Mouse (Mus musculus): ENCODE results near the gene Mex3a.

Gene Mex3a

GRCm38 (mm10) chr3:88528646-88529045 lies 3.5 kb upstream of the Mex3a start:
- WGBS = 89% methylated on average over 11 of the region's 11 CpGs

DNA sequence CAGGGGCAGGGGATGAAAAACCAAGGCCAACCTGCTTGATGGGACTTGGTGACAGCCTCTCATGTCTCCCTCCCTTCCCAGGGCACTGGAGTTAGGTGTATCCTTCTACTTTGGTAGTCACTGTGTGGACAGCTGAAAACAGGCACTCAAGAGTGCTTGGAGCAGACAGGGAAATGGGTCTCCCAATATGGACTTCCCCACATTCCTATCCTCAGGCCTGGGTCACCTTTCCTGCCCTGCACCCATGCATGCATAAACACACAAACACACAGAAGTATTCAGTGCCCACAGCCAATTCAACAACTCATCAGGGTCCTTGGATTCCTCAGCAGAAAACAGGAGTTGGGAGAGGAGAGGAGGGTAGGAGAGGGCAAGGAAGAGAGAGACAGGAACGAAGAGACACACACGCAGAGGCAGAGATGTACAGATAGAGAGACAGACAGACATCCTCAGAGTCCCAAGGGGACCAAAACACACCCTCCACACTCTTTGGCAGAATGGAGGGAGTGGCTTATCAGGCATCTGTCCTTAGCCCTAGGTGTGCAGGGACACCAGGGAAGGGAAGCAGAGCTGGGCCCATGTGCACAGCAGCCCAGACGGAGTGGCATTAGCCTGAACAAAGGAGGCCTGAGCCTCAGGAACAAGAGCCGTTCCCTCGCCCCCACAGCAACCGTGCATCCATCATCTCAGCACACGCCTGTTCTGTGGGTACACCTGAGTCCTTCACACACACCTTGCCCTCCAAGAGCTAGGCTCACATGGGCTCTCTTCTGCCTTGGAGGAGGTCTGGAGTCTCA lies 2.8 kb upstream of the Mex3a start:
- WGBS = 73% methylated on average over 7 of the region's 7 CpGs

DNA sequence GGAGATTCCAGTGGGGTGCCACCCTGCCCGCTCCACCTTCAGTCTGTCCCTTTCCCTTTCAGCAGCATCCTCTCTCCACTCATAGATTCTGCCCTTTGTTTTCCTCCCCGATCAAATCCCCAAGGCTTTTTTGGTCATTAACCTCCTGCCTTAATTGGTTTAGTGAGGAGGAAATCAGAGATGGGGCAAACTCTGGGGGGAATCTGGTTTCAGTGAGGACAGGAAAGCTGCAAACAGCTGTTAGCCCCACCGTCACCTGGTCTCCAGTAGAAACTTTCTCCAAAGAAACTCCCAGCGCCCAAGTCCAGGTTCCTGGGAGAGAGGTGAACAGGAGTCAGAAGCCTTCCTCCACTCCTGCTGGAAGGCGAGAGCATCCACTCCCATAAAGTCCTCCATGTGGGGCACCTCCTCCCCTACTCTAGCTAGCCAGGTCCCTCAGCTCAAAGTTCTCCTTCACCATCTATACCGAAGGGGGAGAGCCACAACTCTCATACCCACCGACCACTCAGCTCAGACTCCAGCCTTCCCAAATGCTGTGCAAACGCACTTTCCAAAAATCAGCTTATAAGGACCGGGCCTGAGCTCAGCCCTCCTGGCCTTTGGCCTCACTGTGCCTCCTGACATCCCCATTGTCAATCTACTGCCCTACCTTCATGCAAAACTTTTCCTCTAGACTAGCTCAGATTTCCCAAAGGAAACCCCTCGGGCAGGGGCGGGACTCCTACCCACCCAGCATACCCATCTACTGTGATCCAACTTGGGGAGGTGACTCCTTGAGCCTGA lies 1.9 kb upstream of the Mex3a start:
- WGBS = 58% methylated on average over 11 of the region's 11 CpGs

GRCm38 (mm10) chr3:88531348-88532298 lies 572 bp upstream of the Mex3a start:
- under 1% methylated on average over 63 of the region's 63 CpGs for WGBS

DNA sequence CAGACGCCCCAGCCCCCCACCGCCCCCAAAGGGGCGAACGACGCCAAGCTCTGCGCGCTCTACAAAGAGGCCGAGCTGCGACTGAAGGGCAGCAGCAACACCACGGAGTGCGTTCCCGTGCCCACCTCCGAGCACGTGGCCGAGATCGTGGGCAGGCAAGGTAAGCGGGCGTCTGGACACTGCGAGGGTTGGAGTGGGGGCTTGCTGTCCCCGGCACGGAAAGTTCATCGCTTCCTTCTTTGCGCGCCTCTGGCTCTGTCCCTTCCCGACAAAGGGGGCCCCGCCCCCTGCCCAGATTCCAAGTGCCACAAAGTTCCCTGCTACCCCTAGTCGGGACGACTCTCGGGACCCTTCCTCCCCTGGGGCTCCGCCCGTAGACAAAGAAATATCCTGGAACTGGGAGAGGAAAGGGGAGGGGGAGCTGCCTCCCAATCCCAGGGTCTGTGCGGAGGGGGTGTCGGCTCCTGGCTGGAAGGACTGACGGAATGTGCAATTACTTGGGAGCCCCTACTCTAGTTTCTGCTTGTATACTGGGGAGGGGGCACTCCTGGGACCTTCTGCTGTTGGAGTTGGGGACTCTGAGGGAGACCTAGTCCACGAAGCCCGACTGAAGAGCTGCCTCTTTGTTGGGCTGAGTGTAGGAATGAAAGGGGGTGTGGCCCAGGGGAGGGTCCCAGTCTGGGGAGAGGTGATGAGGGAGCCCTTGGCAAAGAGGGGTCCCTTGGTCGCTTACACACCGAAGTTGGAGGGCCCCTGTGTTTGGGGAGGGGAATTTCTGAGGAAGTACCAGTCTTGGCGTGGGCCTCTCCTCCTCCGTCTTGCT lies 705 bp downstream of the Mex3a start:
- WGBS = 3% methylated on average over 40 of the region's 40 CpGs

GRCm38 (mm10) chr3:88533706-88534105 lies 1.5 kb downstream of the Mex3a start:
- WGBS = 19% methylated on average over 5 of the region's 5 CpGs

- 75% methylated on average over 3 of the region's 3 CpGs for WGBS
Observed at GRCm38 (mm10) chr3:88535005-88535404, 2.8 kb downstream of the Mex3a start.

DNA sequence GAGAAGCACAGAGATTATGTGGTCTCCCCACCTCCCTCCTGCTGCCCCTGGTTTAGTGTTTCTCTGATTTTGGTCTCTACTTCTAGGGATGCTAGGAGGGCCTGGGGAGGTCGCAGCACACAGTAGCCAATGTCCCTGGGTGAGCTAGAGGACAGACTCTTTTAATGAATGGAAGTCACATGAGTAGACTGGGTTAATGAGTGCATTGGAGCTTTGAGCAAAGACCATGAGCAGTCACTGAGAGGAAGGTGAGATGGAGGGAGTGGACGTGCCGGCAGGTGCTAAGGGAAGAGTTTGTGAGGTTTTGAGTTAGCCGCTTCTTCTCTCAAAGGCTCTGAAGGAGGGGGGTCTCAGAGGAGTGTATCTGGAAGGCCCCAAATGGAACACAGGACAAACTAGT lies 3.3 kb downstream of the Mex3a start:
- 95% methylated on average over 4 of the region's 4 CpGs for WGBS

DNA sequence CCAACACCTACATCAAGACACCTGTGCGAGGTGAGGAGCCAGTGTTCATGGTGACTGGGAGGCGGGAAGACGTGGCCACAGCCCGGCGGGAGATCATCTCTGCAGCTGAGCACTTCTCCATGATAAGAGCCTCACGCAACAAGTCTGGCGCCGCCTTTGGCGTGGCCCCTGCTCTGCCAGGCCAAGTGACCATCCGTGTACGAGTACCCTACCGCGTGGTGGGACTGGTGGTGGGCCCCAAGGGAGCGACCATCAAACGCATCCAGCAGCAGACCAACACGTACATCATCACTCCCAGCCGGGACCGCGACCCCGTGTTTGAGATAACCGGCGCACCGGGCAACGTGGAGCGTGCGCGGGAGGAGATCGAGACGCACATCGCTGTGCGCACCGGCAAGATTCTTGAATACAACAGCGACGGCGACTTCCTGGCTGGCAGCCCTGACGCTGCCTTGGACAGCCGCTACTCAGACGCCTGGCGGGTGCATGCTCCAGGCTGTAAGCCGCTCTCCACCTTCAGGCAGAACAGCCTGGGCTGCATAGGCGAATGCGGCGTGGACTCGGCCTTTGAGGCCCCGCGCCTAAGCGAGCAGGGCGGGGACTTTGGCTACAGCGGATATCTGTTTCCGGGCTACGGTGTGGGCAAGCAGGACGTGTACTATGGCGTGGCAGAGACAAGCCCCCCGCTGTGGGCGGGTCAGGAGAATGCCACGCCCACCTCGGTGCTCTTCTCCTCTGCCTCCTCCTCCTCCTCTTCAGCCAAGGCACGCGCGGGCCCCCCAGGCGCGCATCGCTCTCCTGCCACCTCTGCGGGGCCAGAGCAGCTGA lies 4.1 kb downstream of the Mex3a start:
- WGBS = 10% methylated on average over 64 of the region's 64 CpGs

GRCm38 (mm10) chr3:88537146-88537545 lies 5.0 kb downstream of the Mex3a start:
- 63% methylated on average over 6 of the region's 6 CpGs for WGBS

- 67% methylated on average over 9 of the region's 9 CpGs for WGBS
Observed at GRCm38 (mm10) chr3:88538271-88539145, 6.3 kb downstream of the Mex3a start.

- WGBS = 49% methylated on average over 3 of the region's 3 CpGs
Observed at GRCm38 (mm10) chr3:88539397-88539796, 7.2 kb downstream of the Mex3a start.

DNA sequence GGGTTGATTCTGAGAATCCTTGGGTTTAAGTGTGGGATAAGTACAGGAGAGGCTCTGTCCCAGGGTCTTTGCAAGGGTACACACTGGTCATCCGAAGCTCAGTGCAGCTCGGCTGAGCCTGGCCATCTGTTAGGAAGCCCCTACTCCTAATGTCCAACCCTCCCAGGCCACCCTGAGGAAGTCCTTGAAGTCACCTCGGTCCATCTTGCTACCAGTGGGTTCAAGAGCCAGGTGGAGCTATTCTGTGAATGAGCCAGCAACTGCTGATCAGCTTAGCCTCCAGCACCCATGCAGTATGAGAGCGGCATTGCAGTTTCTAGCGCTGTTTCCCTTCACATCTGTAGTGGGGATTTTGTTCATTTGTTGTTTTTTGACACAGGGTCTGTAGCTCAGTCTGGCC lies 7.9 kb downstream of the Mex3a start:
- WGBS = 78% methylated on average over 5 of the region's 5 CpGs

- WGBS = 56% methylated on average over 7 of the region's 7 CpGs
Observed at GRCm38 (mm10) chr3:88541622-88542401, 9.6 kb downstream of the Mex3a start.

DNA sequence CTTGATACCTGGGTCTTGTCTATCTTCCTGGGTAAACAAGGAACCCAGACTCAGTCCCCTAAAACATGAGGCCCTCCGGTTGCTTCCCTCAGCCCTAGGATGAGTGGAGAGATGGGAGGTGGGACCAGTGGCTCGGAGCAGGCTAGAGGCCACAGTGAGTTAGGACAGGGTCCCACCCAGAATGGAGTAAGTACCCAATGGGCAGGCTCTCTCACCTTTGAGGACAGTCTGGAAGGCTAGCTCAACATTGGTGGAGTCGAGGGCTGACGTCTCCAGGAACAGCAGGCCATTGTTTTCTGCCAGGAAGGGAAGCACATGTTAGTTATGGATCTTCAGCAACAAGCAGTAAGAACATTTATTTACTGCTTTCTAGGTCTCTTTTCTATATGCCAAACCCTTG lies 10.3 kb downstream of the Mex3a start:
- WGBS = 81% methylated on average over 4 of the region's 4 CpGs

GRCm38 (mm10) chr3:88543174-88543573 lies 11.0 kb downstream of the Mex3a start:
- WGBS = 91% methylated on average over 8 of the region's 8 CpGs

DNA sequence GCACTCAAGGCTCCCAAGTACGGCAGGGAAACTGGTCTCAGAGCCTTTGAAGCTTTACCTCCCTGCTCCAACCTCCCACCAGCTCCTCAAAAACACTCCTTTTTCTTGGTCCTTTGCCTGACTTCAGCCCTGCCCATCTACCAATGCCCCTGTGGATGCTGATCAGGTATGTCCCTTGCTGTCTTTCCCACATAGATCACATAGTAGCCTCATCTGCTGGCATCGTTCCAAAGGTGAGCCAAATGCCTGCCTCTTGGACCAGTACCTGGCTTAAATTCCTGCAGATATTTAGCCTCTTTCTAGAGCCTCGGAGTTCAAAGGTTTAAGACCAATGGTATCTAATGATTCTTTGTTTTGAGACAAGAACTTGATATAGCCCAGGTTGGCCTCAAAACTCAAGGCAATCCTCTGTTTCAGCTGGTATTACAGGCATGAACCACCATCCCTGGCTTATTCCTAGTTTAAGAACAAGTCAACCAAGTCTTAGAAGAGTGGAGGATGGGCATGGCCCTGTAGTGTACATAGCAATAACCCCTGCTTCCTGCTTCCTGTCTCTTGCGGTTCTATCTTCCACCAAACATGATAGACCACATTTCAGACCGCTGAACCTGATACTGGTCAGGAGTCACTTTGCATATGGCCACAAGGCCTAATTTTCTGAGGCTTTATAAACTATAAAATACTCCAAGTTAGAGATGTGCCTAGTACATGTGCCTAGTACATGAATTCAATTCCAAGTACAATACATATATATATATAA lies 11.6 kb downstream of the Mex3a start:
- WGBS = 79% methylated on average over 5 of the region's 5 CpGs

DNA sequence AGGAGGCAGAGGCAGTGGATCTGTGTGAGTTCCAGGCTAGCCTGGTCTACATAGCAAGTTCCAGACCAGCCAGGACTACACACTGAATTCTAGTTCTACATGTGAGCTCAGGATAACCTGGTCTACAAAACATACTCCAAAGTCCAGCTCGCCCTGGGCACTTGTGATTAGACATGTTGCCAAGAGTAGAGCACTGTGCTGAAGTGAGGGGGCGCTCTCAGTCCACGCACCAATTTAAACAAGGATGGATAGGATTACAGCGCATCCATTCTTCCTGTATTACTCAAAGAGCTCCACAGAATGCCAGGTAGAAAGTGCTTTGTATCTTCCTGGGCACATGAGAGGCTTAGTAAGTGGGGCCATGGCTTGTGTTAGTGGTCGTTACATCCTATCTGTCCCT lies 12.3 kb downstream of the Mex3a start:
- 41% methylated on average over 5 of the region's 5 CpGs for WGBS
